ENCODE assay signal across 8 mouse cellular contexts in the genomic region with DNA sequence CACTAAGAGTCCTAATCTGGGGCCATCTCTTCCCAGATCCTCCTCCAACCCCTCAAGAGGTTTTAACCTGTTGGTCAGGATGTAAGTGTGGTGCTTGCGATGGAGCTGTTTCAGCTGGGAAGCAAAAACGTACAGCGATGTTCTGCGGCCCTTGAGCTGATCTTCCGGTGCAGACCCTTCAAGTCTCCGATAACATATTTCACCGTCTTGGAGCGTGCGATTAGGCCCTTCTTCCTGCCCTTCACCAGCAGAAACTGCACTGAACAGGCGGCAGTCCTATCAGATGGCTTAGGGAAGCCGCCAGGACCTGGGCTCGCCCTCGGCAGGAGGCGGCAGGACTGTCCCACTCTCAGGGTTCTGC.
A peak's percentile ranks its signal among the peaks of the same experiment; 100 is the strongest.
DNase-seq lines count a peak whose midpoint lies in the region; ATAC-seq and TF ChIP-seq lines count a peak whose summit lies in the region.

No protein-coding gene starts in this region.

- no peak for TF ChIP-seq POLR2A in liver, adult 2 months (IDR thresholded peaks at IDR 0.05; ENCODE audit: extremely low read depth, insufficient read depth, low read length)

- 3% methylated on average over 14 of the region's 14 CpGs for WGBS in liver, adult 2 months
- 2% methylated on average over 14 of the region's 14 CpGs for WGBS in embryonic facial prominence, embryonic 12.5 days
- WGBS in intestine, embryonic 16.5 days, result under 1% methylated on average over 14 of the region's 14 CpGs
- WGBS in neural tube, embryonic 15.5 days, result 1% methylated on average over 14 of the region's 14 CpGs

- no peaks in the 10 kb centered on the region for H3K9me3 ChIP-seq in embryonic facial prominence, embryonic 12.5 days
- no peaks in the 10 kb centered on the region for H3K9me3 ChIP-seq in intestine, embryonic 16.5 days (ENCODE audit: control insufficient read depth, low read length)
- no peaks in the 10 kb centered on the region for H3K9me3 ChIP-seq in neural tube, embryonic 15.5 days (replicated peaks)

- TF ChIP-seq CTCF in liver, adult 2 months (IDR thresholded peaks at IDR 0.05; ENCODE audit: low read depth, low read length), result no peak

- H3K9ac ChIP-seq in liver, adult 2 months (ENCODE audit: low read depth, low read length), result peak overlapping the region; percentile 84
- H3K9ac ChIP-seq in embryonic facial prominence, embryonic 12.5 days, result peak overlapping the region; percentile 59
- H3K9ac ChIP-seq in intestine, embryonic 16.5 days (ENCODE audit: low read depth, low read length), result peak overlapping the region; percentile 91
- H3K9ac ChIP-seq in neural tube, embryonic 15.5 days (replicated peaks), result peak overlapping the region; percentile 75

- H3K4me2 ChIP-seq in embryonic facial prominence, embryonic 12.5 days (replicated peaks), result peak overlapping the region; percentile 74
- H3K4me2 ChIP-seq in intestine, embryonic 16.5 days (ENCODE audit: low read depth, low read length), result peak overlapping the region; percentile 91
- peak overlapping the region; percentile 91 for H3K4me2 ChIP-seq in neural tube, embryonic 15.5 days

- peak overlapping the region; percentile 57 for H3K27ac ChIP-seq in liver, adult 2 months (replicated peaks; ENCODE audit: insufficient read depth, low read depth, low read length)
- H3K27ac ChIP-seq in embryonic facial prominence, embryonic 12.5 days, result peak overlapping the region; percentile 93
- H3K27ac ChIP-seq in intestine, embryonic 16.5 days (ENCODE audit: low read length), result peak overlapping the region; percentile 96
- peak overlapping the region; percentile 97 for H3K27ac ChIP-seq in neural tube, embryonic 15.5 days (replicated peaks)

- DNase-seq in liver, adult 2 months (ENCODE audit: extremely low read depth, low read depth, low spot score), result no peak
- DNase-seq in liver, result no peak
- DNase-seq in adrenal gland, adult 18-20 months (ENCODE audit: low spot score in 2 of 2), result no peak
- no peak for DNase-seq in retina, postnatal 1 day
- no peak for DNase-seq in thymus, postnatal 10 days (ENCODE audit: low spot score in 2 of 2)

- ATAC-seq in embryonic facial prominence, embryonic 12.5 days (ENCODE audit: insufficient number of reproducible peaks, insufficient read depth, low FRiP score, low TSS enrichment), result no peak; the same call in 1 of the 2 replicates
- ATAC-seq in intestine, embryonic 16.5 days, result peak; percentile 39; the same call in 1 of the 2 replicates
- ATAC-seq in neural tube, embryonic 15.5 days (ENCODE audit: low FRiP score), result no peak

- no peaks in the 10 kb centered on the region for H3K36me3 ChIP-seq in liver, adult 2 months (ENCODE audit: control insufficient read depth, insufficient read depth, low read length)
- H3K36me3 ChIP-seq in embryonic facial prominence, embryonic 12.5 days, result no peaks in the 10 kb centered on the region
- H3K36me3 ChIP-seq in intestine, embryonic 16.5 days (ENCODE audit: control insufficient read depth, insufficient read depth, low read length), result no peaks in the 10 kb centered on the region
- no peaks in the 10 kb centered on the region for H3K36me3 ChIP-seq in neural tube, embryonic 15.5 days

- H3K4me1 ChIP-seq in liver, adult 2 months (ENCODE audit: control insufficient read depth, insufficient read depth, low read length), result peaks cover 5% of the 10 kb centered on the region
- peaks cover 26% of the 10 kb centered on the region; the same call in 1 of the 2 replicates for H3K4me1 ChIP-seq in embryonic facial prominence, embryonic 12.5 days
- H3K4me1 ChIP-seq in intestine, embryonic 16.5 days (ENCODE audit: control insufficient read depth, insufficient read depth, low read length), result 0 out of 2 replicates have a peak, but pooled peaks cover 5% of the 10 kb centered on the region
- peaks cover 27% of the 10 kb centered on the region for H3K4me1 ChIP-seq in neural tube, embryonic 15.5 days

- peak overlapping the region; percentile 93 for H3K4me3 ChIP-seq in liver, adult 2 months (ENCODE audit: insufficient read depth, low read depth, low read length)
- peak overlapping the region; percentile 50 for H3K4me3 ChIP-seq in embryonic facial prominence, embryonic 12.5 days
- H3K4me3 ChIP-seq in intestine, embryonic 16.5 days (ENCODE audit: low read length), result peak overlapping the region; percentile 80
- peak overlapping the region; percentile 74 for H3K4me3 ChIP-seq in neural tube, embryonic 15.5 days (replicated peaks)

- no peaks in the 10 kb centered on the region for H3K79me2 ChIP-seq in liver, adult 2 months (ENCODE audit: control insufficient read depth, insufficient read depth, low read length)

- H3K27me3 ChIP-seq in liver, adult 2 months (ENCODE audit: control insufficient read depth, insufficient read depth, low read length), result no peaks in the 10 kb centered on the region
- H3K27me3 ChIP-seq in embryonic facial prominence, embryonic 12.5 days, result no peaks in the 10 kb centered on the region
- H3K27me3 ChIP-seq in intestine, embryonic 16.5 days (replicated peaks; ENCODE audit: control insufficient read depth, insufficient read depth, low read length), result no peaks in the 10 kb centered on the region
- H3K27me3 ChIP-seq in neural tube, embryonic 15.5 days (replicated peaks), result no peaks in the 10 kb centered on the region; the same call in 1 of the 2 replicates
